In the genomic region with DNA sequence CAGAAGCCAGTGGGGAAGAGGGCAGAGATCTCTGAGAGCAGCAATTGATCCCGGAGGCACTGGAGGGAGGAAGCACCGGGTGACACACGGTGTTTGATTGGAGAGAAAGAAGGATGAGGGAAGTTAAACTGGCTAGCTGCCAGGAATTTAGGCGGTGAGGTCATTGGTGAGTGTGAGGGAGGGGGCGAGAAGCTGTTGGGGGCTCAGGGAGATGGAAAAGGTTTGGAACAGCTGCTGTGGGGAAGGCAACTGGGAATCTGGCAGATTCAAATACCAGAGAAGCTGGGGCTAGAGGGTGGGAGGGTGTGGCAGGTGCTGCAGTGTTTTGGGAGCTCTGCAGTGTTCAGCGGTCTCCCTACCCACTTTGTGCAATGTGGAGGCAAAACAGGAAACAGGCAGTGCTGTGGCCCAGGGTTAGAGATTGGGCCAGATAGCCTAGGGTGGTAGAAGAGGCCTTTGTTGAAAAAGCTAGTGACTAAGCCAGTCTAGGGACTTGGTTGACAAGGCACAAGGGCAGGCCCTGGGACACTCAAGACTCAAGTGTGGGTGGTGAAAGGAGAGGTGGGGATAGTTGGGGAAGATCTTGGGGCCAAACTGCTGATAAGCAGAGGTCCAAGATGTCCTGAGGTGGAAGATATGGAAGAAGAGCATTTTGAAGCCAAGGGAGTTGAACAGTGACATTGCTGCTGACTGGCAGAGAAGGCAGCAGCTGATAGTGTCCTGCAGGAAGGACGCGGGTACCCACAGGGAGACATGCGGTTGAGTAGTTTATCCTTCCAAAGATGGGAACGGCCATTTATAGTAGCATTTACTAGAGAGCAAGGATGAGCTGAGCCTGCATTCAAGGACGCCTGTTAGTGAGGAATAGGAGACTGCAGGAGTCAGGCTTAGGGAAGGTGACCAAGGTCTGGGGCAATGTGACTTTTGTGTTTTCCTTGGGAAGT, we compare ENCODE assay signal across 9 mouse cellular contexts. TPM values are rescaled to one million over a fixed set of nuclear protein-coding genes. Genes with fewer than 3 reads are reported as not detected.
DNase-seq lines count a peak whose midpoint lies in the region; ATAC-seq lines count a peak whose summit lies in the region.
"Had no signal": no experiment of that assay in that cellular context is flagged by ENCODE, and none has a peak within 500 bp of the region (broad histone marks: within the 10 kb centered on the region; RNA-seq: fewer than 3 reads in every experiment).

No protein-coding gene starts in this region.

- H3K4me1 ChIP-seq in embryonic facial prominence, embryonic 14.5 days (ENCODE audit: control insufficient read depth, insufficient read depth, low read length), result peaks cover 35% of the 10 kb centered on the region
- H3K4me1 ChIP-seq in embryonic facial prominence, embryonic 10.5 days, result peaks cover 34% of the 10 kb centered on the region
- peaks cover 84% of the 10 kb centered on the region for H3K4me1 ChIP-seq in heart, embryonic 15.5 days (replicated peaks)

- H3K4me2 ChIP-seq in embryonic facial prominence, embryonic 14.5 days (ENCODE audit: low read depth, low read length), result peak overlapping the region; percentile 90; the same call in 1 of the 2 replicates
- H3K4me2 ChIP-seq in heart, embryonic 15.5 days, result peak overlapping the region; percentile 66

- H3K9ac ChIP-seq in embryonic facial prominence, embryonic 14.5 days (ENCODE audit: low read depth, low read length), result 0 out of 2 replicates have a peak overlapping the region, but pooled peaks have one; percentile 2
- peak overlapping the region; percentile 29 for H3K9ac ChIP-seq in heart, embryonic 15.5 days

- H3K36me3 ChIP-seq in embryonic facial prominence, embryonic 14.5 days (ENCODE audit: control insufficient read depth, insufficient read depth, low read length), result peaks cover 72% of the 10 kb centered on the region
- H3K36me3 ChIP-seq in embryonic facial prominence, embryonic 10.5 days (replicated peaks), result peaks cover 84% of the 10 kb centered on the region
- peaks cover 60% of the 10 kb centered on the region for H3K36me3 ChIP-seq in heart, embryonic 15.5 days

- peak; percentile 85 for DNase-seq in embryonic facial prominence, embryonic 14.5 days (ENCODE audit: low spot score)
- no peak for DNase-seq in embryonic facial prominence, embryonic 10.5 days (ENCODE audit: low spot score)
- peak; percentile 48 for DNase-seq in ovary, adult 18-20 months (ENCODE audit: low spot score)
- DNase-seq in ovary, postnatal 36 days (ENCODE audit: low spot score), result no peak
- peak; percentile 74 for DNase-seq in lung, postnatal 10 days

- no peak overlapping the region for H3K27ac ChIP-seq in embryonic facial prominence, embryonic 14.5 days (replicated peaks; ENCODE audit: low read depth, low read length)
- no peak overlapping the region for H3K27ac ChIP-seq in embryonic facial prominence, embryonic 10.5 days (replicated peaks)
- H3K27ac ChIP-seq in heart, embryonic 15.5 days, result peak overlapping the region; percentile 97

- H3K27me3 ChIP-seq in embryonic facial prominence, embryonic 14.5 days (replicated peaks; ENCODE audit: control insufficient read depth, insufficient read depth, low read length), result no peaks in the 10 kb centered on the region
- no peaks in the 10 kb centered on the region for H3K27me3 ChIP-seq in embryonic facial prominence, embryonic 10.5 days (replicated peaks; ENCODE audit: low read depth, poor library complexity, severe bottlenecking)
- no peaks in the 10 kb centered on the region for H3K27me3 ChIP-seq in heart, embryonic 15.5 days

- H3K4me3 ChIP-seq in embryonic facial prominence, embryonic 14.5 days (ENCODE audit: low read depth, low read length), result no peak overlapping the region
- no peak overlapping the region for H3K4me3 ChIP-seq in embryonic facial prominence, embryonic 10.5 days
- H3K4me3 ChIP-seq in heart, embryonic 15.5 days, result peak overlapping the region; percentile 81

- 47% methylated on average over 11 of the region's 11 CpGs for WGBS in embryonic facial prominence, embryonic 14.5 days
- 84% methylated on average over 11 of the region's 11 CpGs for WGBS in embryonic facial prominence, embryonic 10.5 days
- WGBS in heart, embryonic 15.5 days, result 16% methylated on average over 11 of the region's 11 CpGs

- ATAC-seq in embryonic facial prominence, embryonic 14.5 days (ENCODE audit: low read depth), result no peak
- ATAC-seq in heart, embryonic 15.5 days (replicated peaks; ENCODE audit: insufficient number of reproducible peaks, insufficient read depth, low FRiP score, low read depth), result no peak
- ATAC-seq in activated CD4-positive, CD25-positive, alpha-beta regulatory T cell, adult 4 months, result no peak
- no peak for ATAC-seq in erythroid progenitor cell, adult 5-6 weeks (replicated peaks; ENCODE audit: low FRiP score, poor library complexity, severe bottlenecking)

- no peaks in the 10 kb centered on the region for H3K9me3 ChIP-seq in embryonic facial prominence, embryonic 14.5 days (ENCODE audit: control insufficient read depth, low read length)
- H3K9me3 ChIP-seq in embryonic facial prominence, embryonic 10.5 days, result no peaks in the 10 kb centered on the region
- no peaks in the 10 kb centered on the region for H3K9me3 ChIP-seq in heart, embryonic 15.5 days (replicated peaks)

RNA-seq across cellular contexts. Expression of gene Zyx, which starts 4.9 kb away (rescaled TPM):
- 155 and 156 TPM in 2 replicates for polyA plus RNA-seq in embryonic facial prominence, embryonic 14.5 days (2014; fragmentation: Nextera tagmentation; extraction: Ambion mirVana)
- polyA plus RNA-seq in embryonic facial prominence, embryonic 10.5 days (2016; fragmentation: Nextera tagmentation; extraction: Ambion mirVana), result 93.8 and 96.9 TPM in 2 replicates
- 136 and 173 TPM in 2 replicates for polyA plus RNA-seq in heart, embryonic 15.5 days (2015; fragmentation: Nextera tagmentation; extraction: Ambion mirVana)
- 10 to 100 TPM; 62.8 to 78.6 TPM for polyA plus RNA-seq in activated CD4-positive, CD25-positive, alpha-beta regulatory T cell, adult 4 months (2017; shearing (Covaris generic))
- 37.3 and 45.0 TPM in 2 replicates for total RNA-seq in erythroid progenitor cell, adult 5-6 weeks (2015; ENCODE audit: low replicate concordance)
- 5.9 and 12.8 TPM in 2 replicates for total RNA-seq in erythroid progenitor cell, adult 5-6 weeks (2017; ENCODE audit: low replicate concordance)

RNA-seq across cellular contexts. Expression of gene Epha1, which starts 18.7 kb away (rescaled TPM):
- 3.8 and 4.3 TPM in 2 replicates for polyA plus RNA-seq in embryonic facial prominence, embryonic 14.5 days (2014; fragmentation: Nextera tagmentation; extraction: Ambion mirVana)
- 3.9 and 5.1 TPM in 2 replicates for polyA plus RNA-seq in embryonic facial prominence, embryonic 10.5 days (2016; fragmentation: Nextera tagmentation; extraction: Ambion mirVana)
- 2.2 and 4.3 TPM in 2 replicates for polyA plus RNA-seq in heart, embryonic 15.5 days (2015; fragmentation: Nextera tagmentation; extraction: Ambion mirVana)
- polyA plus RNA-seq in activated CD4-positive, CD25-positive, alpha-beta regulatory T cell, adult 4 months (2017; shearing (Covaris generic)), result under 1 TPM in 1 of 2 experiments, not detected in 1; 0.63 TPM
- total RNA-seq in erythroid progenitor cell, adult 5-6 weeks (2015; ENCODE audit: low replicate concordance), result not detected in 2 replicates
- not detected in 2 replicates for total RNA-seq in erythroid progenitor cell, adult 5-6 weeks (2017; ENCODE audit: low replicate concordance)

RNA-seq across cellular contexts. Expression of gene Fam131b, which starts 29.9 kb away (rescaled TPM):
- polyA plus RNA-seq in embryonic facial prominence, embryonic 14.5 days (2014; fragmentation: Nextera tagmentation; extraction: Ambion mirVana), result 0.43 and 0.46 TPM in 2 replicates
- 0.74 and 0.90 TPM in 2 replicates for polyA plus RNA-seq in embryonic facial prominence, embryonic 10.5 days (2016; fragmentation: Nextera tagmentation; extraction: Ambion mirVana)
- polyA plus RNA-seq in heart, embryonic 15.5 days (2015; fragmentation: Nextera tagmentation; extraction: Ambion mirVana), result 0.10 and 0.24 TPM in 2 replicates
- not detected for polyA plus RNA-seq in activated CD4-positive, CD25-positive, alpha-beta regulatory T cell, adult 4 months (2017; shearing (Covaris generic))
- total RNA-seq in erythroid progenitor cell, adult 5-6 weeks (2015; ENCODE audit: low replicate concordance), result not detected in 2 replicates
- not detected in 2 replicates for total RNA-seq in erythroid progenitor cell, adult 5-6 weeks (2017; ENCODE audit: low replicate concordance)

RNA-seq across cellular contexts. Expression of gene Tas2r143, which starts 45.7 kb away (rescaled TPM):
- polyA plus RNA-seq in embryonic facial prominence, embryonic 14.5 days (2014; fragmentation: Nextera tagmentation; extraction: Ambion mirVana), result not detected in 2 replicates
- polyA plus RNA-seq in embryonic facial prominence, embryonic 10.5 days (2016; fragmentation: Nextera tagmentation; extraction: Ambion mirVana), result not detected in 2 replicates
- polyA plus RNA-seq in heart, embryonic 15.5 days (2015; fragmentation: Nextera tagmentation; extraction: Ambion mirVana), result not detected in 2 replicates
- not detected for polyA plus RNA-seq in activated CD4-positive, CD25-positive, alpha-beta regulatory T cell, adult 4 months (2017; shearing (Covaris generic))
- total RNA-seq in erythroid progenitor cell, adult 5-6 weeks (2015; ENCODE audit: low replicate concordance), result not detected in 2 replicates
- total RNA-seq in erythroid progenitor cell, adult 5-6 weeks (2017; ENCODE audit: low replicate concordance), result not detected in 2 replicates
- total RNA-seq: ES-E14 had no signal

RNA-seq across cellular contexts. Expression of gene Tas2r135, which starts 50.9 kb away (rescaled TPM):
- polyA plus RNA-seq in embryonic facial prominence, embryonic 14.5 days (2014; fragmentation: Nextera tagmentation; extraction: Ambion mirVana), result not detected in 2 replicates
- not detected in 2 replicates for polyA plus RNA-seq in embryonic facial prominence, embryonic 10.5 days (2016; fragmentation: Nextera tagmentation; extraction: Ambion mirVana)
- polyA plus RNA-seq in heart, embryonic 15.5 days (2015; fragmentation: Nextera tagmentation; extraction: Ambion mirVana), result not detected in 2 replicates
- under 1 TPM in 1 of 2 experiments, not detected in 1; 0.52 TPM for polyA plus RNA-seq in activated CD4-positive, CD25-positive, alpha-beta regulatory T cell, adult 4 months (2017; shearing (Covaris generic))
- total RNA-seq in erythroid progenitor cell, adult 5-6 weeks (2015; ENCODE audit: low replicate concordance), result not detected in 2 replicates
- not detected in 2 replicates for total RNA-seq in erythroid progenitor cell, adult 5-6 weeks (2017; ENCODE audit: low replicate concordance)
- total RNA-seq: ES-E14 had no signal

Comparison
In these comparisons a context has a peak if more than half of its experiments do, and no peak if none do; other contexts are left out.
1. DNase-seq: peak in embryonic facial prominence, embryonic 14.5 days (single experiment), ovary, adult 18-20 months (single experiment) and lung, postnatal 10 days (single experiment); none in embryonic facial prominence, embryonic 10.5 days (single experiment) and ovary, postnatal 36 days (single experiment).